Mouse (Mus musculus): ENCODE data around the gene Serpinb6a.
"Not testable (repeated sequence)": the region's sequence is repeated elsewhere in the genome, so short reads cannot be mapped to it uniquely, and the experiment has no call there.

Serpinb6a gene

GRCm38 (mm10) chr13:33989625-33990024 lies 13.0 kb downstream of the Serpinb6a start:
- no peak for DNase-seq (ENCODE audit: low read depth, low spot score)

DNA sequence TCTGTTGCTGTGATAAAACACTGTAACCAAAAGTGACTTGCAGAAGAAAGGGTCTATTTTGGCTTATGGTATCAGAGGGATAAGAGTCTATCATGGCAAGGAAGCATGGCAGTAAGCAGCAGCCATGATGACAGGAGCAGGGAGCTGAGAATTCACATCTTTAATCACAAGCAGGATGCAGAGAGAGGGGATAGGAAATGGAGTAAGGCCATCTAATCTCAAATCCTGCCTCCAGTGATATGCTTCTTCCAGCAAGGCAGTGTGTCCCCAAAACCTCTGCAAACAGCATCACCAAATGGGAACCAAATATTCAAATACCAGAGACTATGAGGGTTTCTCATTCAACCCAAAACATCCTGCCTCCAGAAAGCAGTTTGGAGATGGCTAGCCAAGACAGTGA lies 36.0 kb downstream of the Serpinb6a start:
- no peak for DNase-seq (ENCODE audit: low read depth, low spot score)

- no peak for DNase-seq (ENCODE audit: low read depth, low spot score)
These were observed 36.6 kb downstream of the Serpinb6a start for GRCm38 (mm10) chr13:33966025-33966412.

- no peak for DNase-seq (ENCODE audit: low read depth, low spot score)
These were observed 37.3 kb downstream of the Serpinb6a start for GRCm38 (mm10) chr13:33965056-33966024.

DNA sequence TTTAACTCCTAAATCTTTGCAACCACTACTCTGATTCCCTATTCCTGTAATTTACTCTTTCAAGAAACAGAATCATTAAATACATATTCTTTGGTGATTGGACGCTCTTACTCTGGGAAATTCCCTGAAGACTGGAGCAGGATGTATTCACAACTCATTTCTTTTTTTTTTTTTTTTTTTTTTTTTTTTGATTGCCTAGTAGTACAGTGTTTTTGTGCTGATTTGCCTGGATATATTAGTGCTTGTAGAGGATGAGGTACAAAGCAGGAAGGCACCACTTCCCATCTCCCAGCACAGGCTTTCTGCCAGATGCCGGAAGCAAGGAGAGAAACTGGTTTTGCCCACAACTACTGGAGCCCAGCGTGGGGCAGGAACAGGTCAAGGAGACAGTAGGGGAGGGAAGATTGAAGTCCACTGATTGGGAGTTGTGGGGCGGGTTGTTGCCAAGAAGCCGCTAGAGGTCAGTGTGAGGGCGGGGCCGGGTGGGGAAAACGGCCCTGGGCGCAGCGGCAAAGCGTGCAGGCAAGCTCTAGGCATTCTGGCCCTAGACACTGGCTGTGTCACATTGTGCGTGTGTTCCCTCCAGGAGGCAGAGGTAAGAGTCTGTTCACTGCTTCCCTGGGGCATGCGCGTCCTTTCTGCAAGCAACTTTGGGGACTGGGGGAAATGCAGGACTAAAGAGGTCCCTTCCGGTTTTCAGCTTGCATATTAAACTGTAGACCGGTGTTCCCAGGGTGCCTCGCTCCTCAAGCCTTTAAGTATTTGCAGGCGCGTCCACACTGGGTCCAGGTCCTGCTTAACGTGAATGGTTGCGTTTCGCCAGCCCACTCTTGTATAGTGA lies 38.2 kb downstream of the Serpinb6a start, which contains the start of gene Nqo2:
Gene Nqo2 (plus strand): TSS at position 482 of the 841 bp plus-strand sequence.
- DNase-seq (ENCODE audit: low read depth, low spot score), result peak; percentile 62

- no peak for DNase-seq (ENCODE audit: low read depth, low spot score)
These were observed 42.8 kb downstream of the Serpinb6a start for GRCm38 (mm10) chr13:33959771-33960170.

DNA sequence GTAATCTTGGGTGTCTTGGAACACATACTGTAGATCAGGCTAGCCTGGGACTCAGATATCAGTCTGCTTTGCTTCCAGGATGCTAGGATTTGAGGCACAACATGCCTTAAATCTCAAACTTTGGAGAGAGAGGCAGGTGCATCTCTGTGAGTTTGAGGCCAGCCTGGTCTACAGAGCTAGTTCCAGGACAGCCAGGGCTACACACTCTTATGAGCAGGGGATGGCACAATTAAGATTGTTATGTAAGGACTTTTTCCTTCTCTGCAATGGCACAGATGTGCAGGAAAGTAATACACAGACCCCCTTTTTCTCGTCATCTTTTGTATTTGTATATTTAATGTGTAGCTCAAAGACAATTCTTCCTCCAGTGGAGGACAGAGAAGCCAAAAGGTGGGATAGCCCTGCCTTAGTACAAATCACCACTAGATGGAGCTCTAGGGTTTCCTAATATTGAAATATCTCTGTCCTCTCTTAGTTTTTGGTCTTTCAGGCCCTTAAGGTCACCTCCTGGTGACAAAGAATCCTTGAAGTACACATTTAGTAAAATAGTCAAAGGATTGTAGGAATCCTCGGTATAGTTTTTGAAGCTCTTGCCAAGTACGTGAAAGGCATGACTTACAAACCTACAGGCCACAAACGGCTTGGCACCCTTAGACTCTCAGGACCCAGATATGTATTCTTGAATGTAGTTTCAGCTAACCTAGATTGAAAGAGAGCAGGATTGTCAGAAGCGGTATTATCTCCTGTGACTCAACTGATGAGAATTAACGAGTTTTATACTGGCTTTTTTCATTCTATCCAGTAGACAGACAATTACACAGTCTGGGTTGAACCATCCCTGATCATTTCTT lies 45.8 kb downstream of the Serpinb6a start:
- no peak for DNase-seq (ENCODE audit: low read depth, low spot score)

DNA sequence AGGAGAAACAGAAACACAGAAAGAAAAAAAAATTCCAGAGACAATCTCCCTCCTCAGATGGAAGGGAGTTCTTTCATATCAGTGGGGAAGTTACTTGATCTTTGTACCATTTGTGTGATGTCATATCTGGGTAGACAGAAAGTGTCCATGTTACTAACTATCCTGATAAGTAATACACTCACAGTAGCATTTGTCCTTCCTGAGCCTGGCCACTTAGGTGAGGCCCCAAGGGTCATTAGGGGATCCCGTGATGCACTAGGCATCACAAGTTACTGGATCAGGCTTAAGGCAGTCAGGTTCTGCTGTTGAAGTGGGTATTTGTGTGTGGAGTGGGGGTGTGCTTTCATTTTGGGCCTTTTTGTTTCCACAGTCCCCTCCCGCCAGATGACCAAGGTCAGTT lies 49.6 kb downstream of the Serpinb6a start:
- no peak for DNase-seq (ENCODE audit: low read depth, low spot score)

- no peak for DNase-seq (ENCODE audit: low read depth, low spot score)
These were observed 50.5 kb downstream of the Serpinb6a start for GRCm38 (mm10) chr13:33952075-33952449.

DNA sequence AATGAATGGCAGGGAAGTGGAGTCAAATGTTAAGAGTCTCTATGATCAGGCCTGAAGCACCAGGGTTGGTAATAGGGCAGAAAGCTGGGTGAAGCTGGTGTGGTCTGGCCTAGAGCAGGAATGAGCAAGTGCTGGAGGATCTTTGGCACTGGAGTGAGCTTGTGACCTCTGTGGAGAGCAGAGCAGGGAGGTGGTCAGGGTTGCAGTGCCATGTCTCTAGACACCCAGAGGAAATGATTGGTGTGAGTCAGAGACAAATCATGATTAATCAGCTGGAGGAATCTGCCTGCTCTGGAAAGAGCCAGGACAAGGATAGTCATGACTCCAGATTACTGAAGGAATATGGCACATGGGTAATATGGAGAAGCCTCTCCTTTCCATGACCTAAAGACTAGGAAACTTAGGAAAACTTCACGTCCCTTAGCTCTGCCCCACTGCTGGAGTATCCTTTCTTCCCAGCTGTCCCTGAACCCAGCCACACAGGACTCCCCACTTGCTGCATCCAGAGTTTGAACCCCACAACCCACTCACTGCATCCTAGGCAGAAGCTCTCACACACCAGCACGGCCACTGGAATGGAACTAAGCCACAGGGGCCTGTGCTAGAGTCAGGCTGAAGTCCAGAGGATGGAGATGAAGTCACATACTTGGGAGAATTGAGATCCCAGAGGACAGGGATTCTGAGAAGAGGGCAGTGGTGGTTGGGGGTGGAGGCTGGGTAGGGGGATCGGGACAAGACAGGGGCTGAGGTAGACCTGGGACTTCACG lies 51.1 kb downstream of the Serpinb6a start:
- no peak for DNase-seq (ENCODE audit: low read depth, low spot score)

- DNase-seq (ENCODE audit: low read depth, low spot score), result no peak
These were observed 60.3 kb downstream of the Serpinb6a start for GRCm38 (mm10) chr13:33942212-33942779.

- DNase-seq (ENCODE audit: low read depth, low spot score), result no peak
These were observed 61.2 kb downstream of the Serpinb6a start for GRCm38 (mm10) chr13:33941288-33941808.

DNA sequence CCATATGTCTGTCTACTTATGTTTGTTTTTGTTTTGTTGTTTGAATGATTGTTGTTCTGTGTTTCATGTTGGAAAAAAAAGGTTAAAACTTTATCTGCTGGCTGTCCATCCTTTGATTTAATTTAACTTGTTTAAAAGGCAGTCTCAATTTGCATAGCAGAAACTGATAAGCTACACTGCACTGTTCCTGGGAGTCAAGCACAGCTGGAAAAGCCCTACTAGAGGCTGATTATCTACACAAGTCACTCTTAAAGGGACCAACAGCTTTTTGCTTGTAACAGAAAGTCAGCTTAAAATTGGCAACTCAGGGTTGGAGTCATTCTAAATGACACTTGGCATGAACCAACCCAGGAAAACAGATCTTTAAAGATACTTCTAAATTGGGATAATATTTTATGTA lies 65.0 kb downstream of the Serpinb6a start:
- not testable (repeated sequence) for DNase-seq (ENCODE audit: low read depth, low spot score)

GRCm38 (mm10) chr13:33937151-33937550 lies 65.4 kb downstream of the Serpinb6a start:
- DNase-seq (ENCODE audit: low read depth, low spot score), result no peak

- DNase-seq (ENCODE audit: low read depth, low spot score), result peak; percentile 42
These were observed 67.0 kb downstream of the Serpinb6a start for GRCm38 (mm10) chr13:33935465-33936181.

DNA sequence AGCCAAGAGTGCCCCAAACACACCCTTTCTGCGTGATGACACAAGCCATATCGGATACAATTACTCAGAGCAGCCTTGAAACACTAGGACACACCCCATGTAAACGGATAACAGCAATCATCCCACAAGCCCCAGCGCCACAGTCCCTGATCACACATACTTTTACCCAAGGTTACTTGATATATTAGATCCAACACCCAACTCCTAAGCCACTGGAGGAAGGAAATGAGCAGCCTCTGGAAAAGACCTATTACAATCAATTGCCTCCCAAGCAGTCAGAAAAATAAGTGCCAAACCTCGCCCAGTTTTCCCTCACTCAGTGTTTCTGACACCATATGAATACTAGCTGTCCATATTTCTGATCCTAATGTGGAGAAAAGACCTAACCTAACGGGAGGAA lies 67.9 kb downstream of the Serpinb6a start:
- DNase-seq (ENCODE audit: low read depth, low spot score), result no peak

- no peak for DNase-seq (ENCODE audit: low read depth, low spot score)
These were observed 71.7 kb downstream of the Serpinb6a start for GRCm38 (mm10) chr13:33930912-33931311.

DNA sequence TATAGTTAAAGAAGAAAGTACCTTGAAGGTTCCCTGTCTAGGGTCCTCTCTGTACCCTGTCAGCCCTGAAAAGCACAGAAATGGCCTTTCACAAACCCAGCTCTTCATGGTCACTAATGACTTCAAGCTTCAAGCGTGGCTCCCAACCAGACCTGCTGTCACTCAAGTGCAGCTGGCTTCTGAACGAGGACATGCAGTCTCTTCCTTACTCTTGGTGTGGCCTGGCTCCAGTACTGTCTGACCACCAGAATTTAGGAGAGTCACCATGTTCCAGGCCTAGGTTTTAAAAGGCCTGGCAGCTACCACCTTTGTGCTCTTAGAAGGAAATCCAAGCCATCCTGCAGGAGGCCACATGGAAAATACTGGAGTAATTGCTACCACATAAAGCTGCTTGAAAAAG lies 72.3 kb downstream of the Serpinb6a start:
- DNase-seq (ENCODE audit: low read depth, low spot score), result no peak

GRCm38 (mm10) chr13:33921699-33922098 lies 80.9 kb downstream of the Serpinb6a start:
- no peak for DNase-seq (ENCODE audit: low read depth, low spot score)
